Mouse (Mus musculus): ENCODE results near the gene Ano3.

GRCm38 (mm10) chr2:110816189-110816588, 134.5 kb downstream of the Ano3 start:
- TF ChIP-seq TAL1 (IDR thresholded peaks at IDR 0.05; ENCODE audit: low read length) (no peak), GATA1 (IDR thresholded peaks at IDR 0.05; ENCODE audit: low read length) (no peak)

Measured in erythroblast, embryonic 14.5 days (primary cell).